8 mouse cellular contexts compared by ENCODE assay signal in genomic region chr13:37433730-37434129, GRCm38 (mm10).
DNase-seq lines count a peak whose midpoint lies in the region; ATAC-seq and TF ChIP-seq lines count a peak whose summit lies in the region.

No protein-coding gene starts in this region.

- H3K4me1 ChIP-seq in forebrain, postnatal 0 days (ENCODE audit: insufficient read depth) = no peaks in the 10 kb centered on the region; the same call in 1 of the 2 replicates
- peaks cover 4% of the 10 kb centered on the region; the same call in 1 of the 2 replicates for H3K4me1 ChIP-seq in neural tube, embryonic 12.5 days
- H3K4me1 ChIP-seq in kidney, adult 2 months (ENCODE audit: control insufficient read depth, insufficient read depth, low read length) = no peaks in the 10 kb centered on the region

- no peak for DNase-seq in gastrocnemius, adult 2 months
- no peak for DNase-seq in gastrocnemius, adult 8-10 months (ENCODE audit: low spot score in 2 of 2)
- no peak for DNase-seq in layer of hippocampus, adult 2 months (ENCODE audit: low spot score in 2 of 2)
- DNase-seq in layer of hippocampus, adult 8-10 months (ENCODE audit: low spot score in 2 of 2) = no peak
- no peak for DNase-seq in forebrain, postnatal 0 days
- DNase-seq in right cerebral cortex, adult 18-20 months = no peak
- no peak for DNase-seq in kidney, adult 2 months

- H3K4me2 ChIP-seq in forebrain, postnatal 0 days (ENCODE audit: low read depth) = no peak overlapping the region
- peak overlapping the region; percentile 69; the same call in 1 of the 2 replicates for H3K4me2 ChIP-seq in neural tube, embryonic 12.5 days (replicated peaks)

- 15% methylated on average over 3 of the region's 3 CpGs for WGBS in forebrain, postnatal 0 days
- 17% methylated on average over 3 of the region's 3 CpGs for WGBS in neural tube, embryonic 12.5 days
- 12% methylated on average over 3 of the region's 3 CpGs for WGBS in kidney, adult 2 months

- no peak for TF ChIP-seq CTCF in gastrocnemius, adult 2 months (IDR thresholded peaks at IDR 0.05)
- TF ChIP-seq CTCF in layer of hippocampus, adult 2 months (conservative IDR thresholded peaks at IDR 0.05) = no peak
- TF ChIP-seq CTCF in forebrain, postnatal 0 days (IDR thresholded peaks at IDR 0.05; ENCODE audit: low read depth) = no peak
- no peak for TF ChIP-seq CTCF in kidney, adult 2 months (conservative IDR thresholded peaks at IDR 0.05; ENCODE audit: insufficient read depth, insufficient read length, low read depth, low read length)

- no peak for TF ChIP-seq POLR2A in kidney, adult 2 months (IDR thresholded peaks at IDR 0.05; ENCODE audit: low read depth, low read length)

- ATAC-seq in forebrain, postnatal 0 days = peak; percentile 6; the same call in 1 of the 2 replicates
- peak; percentile 48; the same call in 1 of the 2 replicates for ATAC-seq in neural tube, embryonic 12.5 days (ENCODE audit: low FRiP score, low read depth)

- peaks cover 21% of the 10 kb centered on the region; the same call in 1 of the 2 replicates for H3K27me3 ChIP-seq in forebrain, postnatal 0 days (ENCODE audit: insufficient read depth, low read length)
- peaks cover 22% of the 10 kb centered on the region for H3K27me3 ChIP-seq in neural tube, embryonic 12.5 days (replicated peaks)
- no peaks in the 10 kb centered on the region for H3K27me3 ChIP-seq in kidney, adult 2 months (replicated peaks; ENCODE audit: control insufficient read depth, insufficient read depth, low read length)

- H3K4me3 ChIP-seq in gastrocnemius, adult 2 months = peak overlapping the region; percentile 68
- H3K4me3 ChIP-seq in layer of hippocampus, adult 2 months = no peak overlapping the region
- no peak overlapping the region for H3K4me3 ChIP-seq in forebrain, postnatal 0 days (ENCODE audit: low read depth, low read length)
- no peak overlapping the region for H3K4me3 ChIP-seq in neural tube, embryonic 12.5 days
- H3K4me3 ChIP-seq in kidney, adult 2 months (ENCODE audit: insufficient read depth, low read depth, low read length) = no peak overlapping the region

- intact Hi-C loops in gastrocnemius, adult 2 months (cut with DNase I) = loop anchor here (5.0 kb wide), 1 partner anchor 604 kb away; the partner anchor contains the start of genes Cage1 and Riok1

- no peaks in the 10 kb centered on the region for H3K36me3 ChIP-seq in forebrain, postnatal 0 days (ENCODE audit: insufficient read depth)
- no peaks in the 10 kb centered on the region for H3K36me3 ChIP-seq in neural tube, embryonic 12.5 days
- no peaks in the 10 kb centered on the region for H3K36me3 ChIP-seq in kidney, adult 2 months (ENCODE audit: control insufficient read depth, insufficient read depth, low read length)

- no peak overlapping the region for H3K9ac ChIP-seq in forebrain, postnatal 0 days
- H3K9ac ChIP-seq in neural tube, embryonic 12.5 days = no peak overlapping the region

- H3K9me3 ChIP-seq in forebrain, postnatal 0 days (ENCODE audit: low read length) = no peaks in the 10 kb centered on the region
- H3K9me3 ChIP-seq in neural tube, embryonic 12.5 days = no peaks in the 10 kb centered on the region

- H3K27ac ChIP-seq in gastrocnemius, adult 2 months = peak overlapping the region; percentile 85
- peak overlapping the region; percentile 76; the same call in 1 of the 2 replicates for H3K27ac ChIP-seq in layer of hippocampus, adult 2 months
- no peak overlapping the region for H3K27ac ChIP-seq in forebrain, postnatal 0 days (ENCODE audit: low read depth, low read length)
- H3K27ac ChIP-seq in neural tube, embryonic 12.5 days = no peak overlapping the region
- H3K27ac ChIP-seq in kidney, adult 2 months (ENCODE audit: insufficient read depth, low read depth, low read length) = no peak overlapping the region

Comparison
In these comparisons a context has a peak if more than half of its experiments do, and no peak if none do; other contexts are left out.
1. H3K27ac ChIP-seq: peak in gastrocnemius, adult 2 months (single experiment) and layer of hippocampus, adult 2 months (single experiment); none in forebrain, postnatal 0 days (single experiment), neural tube, embryonic 12.5 days (single experiment) and kidney, adult 2 months (single experiment).